Mouse (Mus musculus): ENCODE measurements around the gene Kif26b. TPM values are rescaled to one million over a fixed set of nuclear protein-coding genes. Genes with fewer than 3 reads are reported as not detected.

Gene Kif26b
- total and polyA plus RNA-seq, 2 experiments from 2014 or later = 6.4 to 75.8 TPM

DNA sequence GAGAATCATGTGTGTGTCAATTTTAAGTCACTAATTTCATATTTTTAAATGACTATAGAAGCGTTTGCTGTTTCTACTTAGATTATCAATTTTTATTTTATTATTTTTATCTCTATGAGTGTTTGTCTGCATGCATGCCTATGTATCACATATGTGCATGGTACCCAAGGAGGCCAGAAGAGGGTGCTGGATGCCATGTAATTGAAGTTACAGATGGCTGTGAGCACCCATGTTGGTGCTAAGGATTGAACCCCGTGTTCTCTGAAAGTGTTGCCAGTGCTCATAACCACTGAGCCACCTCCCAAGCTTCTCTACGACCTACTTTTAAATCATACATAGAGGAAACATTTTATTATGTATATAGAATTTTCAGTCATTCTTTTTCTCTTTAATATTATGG, 68.2 kb downstream of the Kif26b start:
- Histone ChIP-seq H3K27me3 (ENCODE audit: insufficient read depth, low read length) (no peaks in the 10 kb centered on the region), H3K27ac (ENCODE audit: low read depth, low read length) (no peak overlapping the region), H3K4me3 (ENCODE audit: low read depth, low read length) (no peak overlapping the region), H3K36me3 (ENCODE audit: insufficient read depth, low read length) (no peaks in the 10 kb centered on the region), H3K4me2 (ENCODE audit: low read depth, low read length, poor library complexity, severe bottlenecking) (no peak overlapping the region), H3K4me1 (ENCODE audit: insufficient read depth, low read length) (no peaks in the 10 kb centered on the region), H3K9ac (replicated peaks; ENCODE audit: low read length, poor library complexity, severe bottlenecking) (no peak overlapping the region), H3K9me3 (ENCODE audit: low read length) (no peaks in the 10 kb centered on the region)
- 95% methylated on average over 3 of the region's 3 CpGs for WGBS
- ATAC-seq (ENCODE audit: low FRiP score) (no peak), DNase-seq (ENCODE audit: low spot score) (no peak)
- TF ChIP-seq CTCF (IDR thresholded peaks at IDR 0.05) = no peak

DNA sequence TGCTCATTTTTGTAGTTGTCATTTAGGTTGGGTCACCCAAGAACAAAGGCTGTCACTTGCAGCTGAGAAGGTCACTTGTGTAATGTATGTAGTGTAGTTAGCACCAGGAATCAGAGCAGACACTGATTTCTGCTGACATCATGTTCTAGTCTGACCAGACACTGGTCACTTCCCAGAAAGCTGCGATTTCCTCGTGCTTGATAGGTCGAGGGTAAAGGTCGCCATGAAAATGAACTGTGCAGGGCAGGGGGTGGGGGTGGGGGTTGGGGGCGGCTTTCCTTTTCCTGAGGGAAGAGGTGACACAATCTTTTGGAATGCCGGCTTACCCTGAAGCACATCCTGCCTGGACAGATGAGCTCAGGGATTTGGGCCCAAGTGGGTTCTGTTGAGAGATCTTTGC, 68.8 kb downstream of the Kif26b start:
- no peak overlapping the region for H3K4me2 ChIP-seq (ENCODE audit: low read depth, low read length, poor library complexity, severe bottlenecking)
- H3K9me3 ChIP-seq (ENCODE audit: low read length) = no peaks in the 10 kb centered on the region
- TF ChIP-seq CTCF (IDR thresholded peaks at IDR 0.05) = no peak
- 79% methylated on average over 6 of the region's 6 CpGs for WGBS
- DNase-seq (ENCODE audit: low spot score) (no peak), ATAC-seq (ENCODE audit: low FRiP score) (no peak)
- H3K36me3 ChIP-seq (ENCODE audit: insufficient read depth, low read length) = no peaks in the 10 kb centered on the region
- H3K9ac ChIP-seq (replicated peaks; ENCODE audit: low read length, poor library complexity, severe bottlenecking) = no peak overlapping the region
- H3K27ac ChIP-seq (ENCODE audit: low read depth, low read length) = no peak overlapping the region
- H3K4me3 ChIP-seq (ENCODE audit: low read depth, low read length) = no peak overlapping the region
- no peaks in the 10 kb centered on the region for H3K27me3 ChIP-seq (ENCODE audit: insufficient read depth, low read length)
- no peaks in the 10 kb centered on the region for H3K4me1 ChIP-seq (ENCODE audit: insufficient read depth, low read length)

DNA sequence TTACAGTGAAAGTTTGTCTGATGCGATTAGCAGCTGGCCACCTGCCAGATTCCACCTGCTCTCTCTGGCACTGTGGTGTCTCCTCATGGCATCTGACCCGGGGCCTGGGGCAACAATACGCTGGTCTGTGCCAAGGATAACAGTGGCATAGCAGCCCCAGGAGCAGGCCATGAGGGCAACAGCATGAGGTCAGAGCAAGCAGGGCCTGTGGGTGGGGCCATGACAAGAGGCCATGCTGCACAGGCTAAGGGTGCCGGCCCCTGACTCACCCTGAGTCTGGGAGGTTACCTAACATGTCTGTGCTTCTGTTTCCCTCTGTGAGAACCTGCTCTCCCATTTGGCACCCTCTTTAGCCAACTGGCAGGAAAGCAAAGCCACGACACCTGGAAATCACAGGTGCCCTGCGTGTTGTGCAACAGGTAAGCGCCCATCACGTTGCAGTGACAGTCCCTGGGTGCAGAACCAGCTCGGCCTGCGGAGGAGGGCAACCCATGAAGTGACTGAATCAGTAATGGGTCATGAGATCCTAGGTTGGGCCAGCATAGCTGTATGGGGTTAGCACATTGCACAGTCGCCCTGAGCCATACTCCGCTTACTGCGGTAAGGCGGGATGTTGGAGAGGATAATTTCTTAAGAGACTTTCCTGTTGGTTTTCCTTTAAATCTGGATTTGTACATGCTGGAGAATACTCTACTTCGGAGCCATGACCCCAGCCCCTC, 72.1 kb downstream of the Kif26b start:
- H3K9me3 ChIP-seq (ENCODE audit: low read length) = no peaks in the 10 kb centered on the region
- H3K4me3 ChIP-seq (ENCODE audit: low read depth, low read length) = no peak overlapping the region
- H3K4me1 ChIP-seq (ENCODE audit: insufficient read depth, low read length) = no peaks in the 10 kb centered on the region
- H3K27ac ChIP-seq (ENCODE audit: low read depth, low read length) = no peak overlapping the region
- no peaks in the 10 kb centered on the region for H3K36me3 ChIP-seq (ENCODE audit: insufficient read depth, low read length)
- no peaks in the 10 kb centered on the region for H3K27me3 ChIP-seq (ENCODE audit: insufficient read depth, low read length)
- DNase-seq (ENCODE audit: low spot score) = no peak
- WGBS = 89% methylated on average over 15 of the region's 15 CpGs
- no peak for TF ChIP-seq CTCF (IDR thresholded peaks at IDR 0.05)
- ATAC-seq (ENCODE audit: low FRiP score) = 0 out of 2 replicates have a peak, but pooled peaks have one; percentile 13
- H3K4me2 ChIP-seq (ENCODE audit: low read depth, low read length, poor library complexity, severe bottlenecking) = no peak overlapping the region
- no peak overlapping the region for H3K9ac ChIP-seq (replicated peaks; ENCODE audit: low read length, poor library complexity, severe bottlenecking)

DNA sequence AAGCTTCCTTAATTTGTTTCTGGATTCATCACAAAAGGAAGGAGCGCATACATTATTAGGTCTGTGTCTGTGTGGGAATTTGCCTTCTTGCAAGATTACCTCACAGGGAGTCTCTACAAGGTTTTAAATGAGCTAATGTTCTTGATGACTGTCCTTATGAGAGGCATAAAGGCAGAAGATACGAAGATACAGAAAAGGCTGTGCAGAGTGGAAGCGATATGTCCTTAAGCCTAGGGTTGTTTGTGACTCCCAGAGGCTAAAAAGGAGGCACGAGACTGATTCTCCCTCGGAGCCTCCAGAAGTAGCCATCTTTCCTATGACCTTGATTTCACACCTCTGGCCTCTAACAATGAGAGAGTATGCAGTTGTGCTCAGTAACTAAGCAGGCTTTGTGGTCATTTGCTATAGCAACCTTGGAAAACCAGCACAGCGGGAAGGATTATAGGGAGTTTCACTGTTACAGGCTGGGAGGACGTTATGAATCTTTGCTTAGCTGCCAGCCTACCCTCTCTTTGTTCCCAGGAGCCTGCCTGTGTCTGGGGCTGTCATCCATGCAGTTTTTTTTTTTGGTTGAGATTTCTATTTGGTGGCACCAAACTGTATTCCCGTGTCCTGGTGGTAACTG, 80.3 kb downstream of the Kif26b start:
- no peak for TF ChIP-seq CTCF (IDR thresholded peaks at IDR 0.05)
- Histone ChIP-seq H3K27me3 (ENCODE audit: insufficient read depth, low read length) (no peaks in the 10 kb centered on the region), H3K4me2 (ENCODE audit: low read depth, low read length, poor library complexity, severe bottlenecking) (no peak overlapping the region), H3K9ac (replicated peaks; ENCODE audit: low read length, poor library complexity, severe bottlenecking) (no peak overlapping the region), H3K27ac (ENCODE audit: low read depth, low read length) (no peak overlapping the region), H3K9me3 (ENCODE audit: low read length) (no peaks in the 10 kb centered on the region), H3K36me3 (ENCODE audit: insufficient read depth, low read length) (no peaks in the 10 kb centered on the region; the same call in 1 of the 2 replicates), H3K4me3 (ENCODE audit: low read depth, low read length) (no peak overlapping the region), H3K4me1 (ENCODE audit: insufficient read depth, low read length) (0 out of 2 replicates have a peak, but pooled peaks cover 6% of the 10 kb centered on the region)
- 31% methylated on average over 8 of the region's 8 CpGs for WGBS
- DNase-seq (ENCODE audit: low spot score) = no peak
- no peak for ATAC-seq (ENCODE audit: low FRiP score)

DNA sequence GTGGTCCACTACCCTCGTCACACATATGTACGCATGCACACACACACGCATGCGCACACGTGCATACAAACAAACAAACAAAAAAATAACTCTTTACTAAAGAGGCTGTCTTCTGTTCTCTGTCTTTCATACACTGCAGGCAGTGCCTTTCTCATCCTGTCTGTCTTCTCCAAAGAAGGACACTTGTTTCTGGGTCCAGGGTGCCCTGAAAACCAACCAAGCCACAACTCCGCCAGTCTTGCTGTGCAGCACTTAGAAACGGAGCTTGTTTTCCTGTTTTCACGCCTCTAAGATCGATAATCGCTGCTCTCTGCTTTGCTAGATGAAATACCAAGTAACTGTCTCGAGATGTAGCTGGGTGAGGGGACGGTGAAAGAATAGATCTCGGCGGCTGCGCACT, 82.6 kb downstream of the Kif26b start:
- H3K36me3 ChIP-seq (ENCODE audit: insufficient read depth, low read length) = no peaks in the 10 kb centered on the region; the same call in 1 of the 2 replicates
- no peaks in the 10 kb centered on the region for H3K9me3 ChIP-seq (ENCODE audit: low read length)
- no peak overlapping the region for H3K27ac ChIP-seq (ENCODE audit: low read depth, low read length)
- H3K4me1 ChIP-seq (ENCODE audit: insufficient read depth, low read length) = 0 out of 2 replicates have a peak, but pooled peaks cover 6% of the 10 kb centered on the region
- no peak for ATAC-seq (ENCODE audit: low FRiP score)
- no peaks in the 10 kb centered on the region for H3K27me3 ChIP-seq (ENCODE audit: insufficient read depth, low read length)
- H3K9ac ChIP-seq (replicated peaks; ENCODE audit: low read length, poor library complexity, severe bottlenecking) = no peak overlapping the region
- DNase-seq (ENCODE audit: low spot score) = no peak
- no peak for TF ChIP-seq CTCF (IDR thresholded peaks at IDR 0.05)
- H3K4me3 ChIP-seq (ENCODE audit: low read depth, low read length) = no peak overlapping the region
- no peak overlapping the region for H3K4me2 ChIP-seq (ENCODE audit: low read depth, low read length, poor library complexity, severe bottlenecking)
- WGBS = 86% methylated on average over 15 of the region's 15 CpGs

DNA sequence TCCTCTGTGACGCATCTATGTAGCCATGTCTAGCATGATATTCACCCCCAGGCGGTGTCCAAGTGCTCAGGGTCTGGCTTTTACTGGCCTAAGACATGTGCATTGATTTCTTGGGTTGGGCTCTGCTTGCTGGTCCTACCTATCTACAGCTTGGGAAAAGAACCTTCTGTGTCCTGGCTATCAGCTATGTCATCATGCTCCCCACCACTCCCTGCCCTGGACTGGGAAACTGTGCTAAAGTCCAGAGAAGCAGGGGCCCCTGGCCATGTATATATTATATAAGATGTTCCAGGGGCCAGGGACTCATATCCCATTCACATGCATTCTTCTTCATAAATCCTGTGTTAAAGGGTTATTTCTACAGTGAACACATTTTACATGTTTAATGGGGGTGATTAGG, 92.4 kb downstream of the Kif26b start:
- Histone ChIP-seq H3K27me3 (ENCODE audit: insufficient read depth, low read length) (no peaks in the 10 kb centered on the region), H3K4me3 (ENCODE audit: low read depth, low read length) (no peak overlapping the region), H3K4me2 (ENCODE audit: low read depth, low read length, poor library complexity, severe bottlenecking) (no peak overlapping the region), H3K36me3 (ENCODE audit: insufficient read depth, low read length) (no peaks in the 10 kb centered on the region), H3K9ac (replicated peaks; ENCODE audit: low read length, poor library complexity, severe bottlenecking) (no peak overlapping the region), H3K4me1 (ENCODE audit: insufficient read depth, low read length) (no peaks in the 10 kb centered on the region; the same call in 1 of the 2 replicates), H3K27ac (ENCODE audit: low read depth, low read length) (no peak overlapping the region), H3K9me3 (ENCODE audit: low read length) (no peaks in the 10 kb centered on the region)
- 90% methylated on average over 2 of the region's 2 CpGs for WGBS
- DNase-seq (ENCODE audit: low spot score) (no peak), ATAC-seq (ENCODE audit: low FRiP score) (no peak)
- no peak for TF ChIP-seq CTCF (IDR thresholded peaks at IDR 0.05)
